In genomic region chr10:127080901-127081780, GRCm38 (mm10) we compare ENCODE assay signal across 7 mouse cellular contexts. TPM values are rescaled to one million over a fixed set of nuclear protein-coding genes. Genes with fewer than 3 reads are reported as not detected.
DNase-seq lines count a peak whose midpoint lies in the region; ATAC-seq lines count a peak whose summit lies in the region.

No protein-coding gene starts in this region.

- no peak for DNase-seq in lung, postnatal 4 days
- peak; percentile 61 for DNase-seq in heart, postnatal 4 days
- DNase-seq in thymus, postnatal 14 days: no peak
- no peak for DNase-seq in ovary, postnatal 10 days (ENCODE audit: low spot score)

- 0 out of 2 replicates have a peak, but pooled peaks have one; percentile 6 for ATAC-seq in lung, embryonic 16.5 days (ENCODE audit: low read depth)
- no peak for ATAC-seq in embryonic facial prominence, embryonic 13.5 days (ENCODE audit: insufficient number of reproducible peaks, insufficient read depth, low FRiP score, low TSS enrichment, low read depth)
- no peak for ATAC-seq in liver, embryonic 15.5 days (ENCODE audit: insufficient read depth)

- no peaks in the 10 kb centered on the region for H3K36me3 ChIP-seq in lung, embryonic 16.5 days (ENCODE audit: control insufficient read depth, insufficient read depth, low read length)
- no peaks in the 10 kb centered on the region for H3K36me3 ChIP-seq in embryonic facial prominence, embryonic 13.5 days
- no peaks in the 10 kb centered on the region; the same call in 1 of the 2 replicates for H3K36me3 ChIP-seq in liver, embryonic 15.5 days (replicated peaks)

- 5% methylated on average over 48 of the region's 48 CpGs for whole genome bisulfite sequencing in lung, embryonic 16.5 days
- WGBS in embryonic facial prominence, embryonic 13.5 days: 3% methylated on average over 48 of the region's 48 CpGs
- WGBS in liver, embryonic 15.5 days (ENCODE audit: insufficient replicate concordance): 31% methylated on average over 48 of the region's 48 CpGs

- H3K27ac ChIP-seq in lung, embryonic 16.5 days (ENCODE audit: low read length): no peak overlapping the region
- H3K27ac ChIP-seq in embryonic facial prominence, embryonic 13.5 days: no peak overlapping the region
- no peak overlapping the region for H3K27ac ChIP-seq in liver, embryonic 15.5 days (replicated peaks)

- peaks cover 19% of the 10 kb centered on the region for H3K4me1 ChIP-seq in lung, embryonic 16.5 days (replicated peaks; ENCODE audit: control insufficient read depth, insufficient read depth, low read length)
- peaks cover 38% of the 10 kb centered on the region for H3K4me1 ChIP-seq in embryonic facial prominence, embryonic 13.5 days
- H3K4me1 ChIP-seq in liver, embryonic 15.5 days (replicated peaks): peaks cover 65% of the 10 kb centered on the region

- peak overlapping the region; percentile 35 for H3K4me3 ChIP-seq in lung, embryonic 16.5 days (ENCODE audit: low read length)
- H3K4me3 ChIP-seq in embryonic facial prominence, embryonic 13.5 days: peak overlapping the region; percentile 63
- H3K4me3 ChIP-seq in liver, embryonic 15.5 days (replicated peaks): peak overlapping the region; percentile 15; the same call in 1 of the 2 replicates

- H3K9me3 ChIP-seq in lung, embryonic 16.5 days (ENCODE audit: control insufficient read depth, low read length): no peaks in the 10 kb centered on the region
- no peaks in the 10 kb centered on the region for H3K9me3 ChIP-seq in embryonic facial prominence, embryonic 13.5 days
- no peaks in the 10 kb centered on the region for H3K9me3 ChIP-seq in liver, embryonic 15.5 days (replicated peaks)

- H3K9ac ChIP-seq in lung, embryonic 16.5 days (ENCODE audit: low read length): 0 out of 2 replicates have a peak overlapping the region, but pooled peaks have one; percentile 32
- H3K9ac ChIP-seq in embryonic facial prominence, embryonic 13.5 days: peak overlapping the region; percentile 53
- H3K9ac ChIP-seq in liver, embryonic 15.5 days: no peak overlapping the region

- H3K4me2 ChIP-seq in lung, embryonic 16.5 days (ENCODE audit: low read depth, low read length): peak overlapping the region; percentile 55
- H3K4me2 ChIP-seq in embryonic facial prominence, embryonic 13.5 days: peak overlapping the region; percentile 99
- H3K4me2 ChIP-seq in liver, embryonic 15.5 days: peak overlapping the region; percentile 52

- H3K27me3 ChIP-seq in lung, embryonic 16.5 days (ENCODE audit: control insufficient read depth, insufficient read depth, low read depth, low read length): peaks cover 72% of the 10 kb centered on the region
- H3K27me3 ChIP-seq in embryonic facial prominence, embryonic 13.5 days: peaks cover 94% of the 10 kb centered on the region
- H3K27me3 ChIP-seq in liver, embryonic 15.5 days: peaks cover 59% of the 10 kb centered on the region

RNA-seq across cellular contexts. Expression of gene Agap2, which starts 6.1 kb away (rescaled TPM):
- polyA plus RNA-seq in lung, embryonic 16.5 days (2015; fragmentation: Nextera tagmentation; extraction: Ambion mirVana): 0.04 and 0.58 TPM in 2 replicates
- polyA plus RNA-seq in embryonic facial prominence, embryonic 13.5 days (2015; fragmentation: Nextera tagmentation; extraction: Ambion mirVana): 0.18 and 0.34 TPM in 2 replicates
- total RNA-seq in heart, postnatal 4 days (2021): 1 to 10 TPM; 2.1 to 2.8 TPM
- polyA plus RNA-seq in liver, embryonic 15.5 days (2015; fragmentation: Nextera tagmentation; extraction: Ambion mirVana): 0.35 and 0.67 TPM in 2 replicates

RNA-seq across cellular contexts. Expression of gene Tspan31, which starts 11.1 kb away (rescaled TPM):
- 165 and 169 TPM in 2 replicates for polyA plus RNA-seq in lung, embryonic 16.5 days (2015; fragmentation: Nextera tagmentation; extraction: Ambion mirVana)
- polyA plus RNA-seq in embryonic facial prominence, embryonic 13.5 days (2015; fragmentation: Nextera tagmentation; extraction: Ambion mirVana): 176 and 179 TPM in 2 replicates
- 10 to 100 TPM; 49.2 to 49.7 TPM for total RNA-seq in heart, postnatal 4 days (2021)
- polyA plus RNA-seq in liver, embryonic 15.5 days (2015; fragmentation: Nextera tagmentation; extraction: Ambion mirVana): 77.4 and 84.3 TPM in 2 replicates

RNA-seq across cellular contexts. Expression of gene Cdk4, which starts 17.8 kb away (rescaled TPM):
- 1,550 and 1,646 TPM in 2 replicates for polyA plus RNA-seq in lung, embryonic 16.5 days (2015; fragmentation: Nextera tagmentation; extraction: Ambion mirVana)
- 1,992 and 2,100 TPM in 2 replicates for polyA plus RNA-seq in embryonic facial prominence, embryonic 13.5 days (2015; fragmentation: Nextera tagmentation; extraction: Ambion mirVana)
- 100 to 1,000 TPM; 289 to 314 TPM for total RNA-seq in heart, postnatal 4 days (2021)
- 338 and 361 TPM in 2 replicates for polyA plus RNA-seq in liver, embryonic 15.5 days (2015; fragmentation: Nextera tagmentation; extraction: Ambion mirVana)

RNA-seq across cellular contexts. Expression of gene March9, which starts 21.2 kb away (rescaled TPM):
- polyA plus RNA-seq in lung, embryonic 16.5 days (2015; fragmentation: Nextera tagmentation; extraction: Ambion mirVana): 0.46 and 0.53 TPM in 2 replicates
- 1.5 and 1.6 TPM in 2 replicates for polyA plus RNA-seq in embryonic facial prominence, embryonic 13.5 days (2015; fragmentation: Nextera tagmentation; extraction: Ambion mirVana)
- 1 to 10 TPM; 1.7 to 1.8 TPM for total RNA-seq in heart, postnatal 4 days (2021)
- 0.03 TPM in 1 of 2 replicates, not detected in the other for polyA plus RNA-seq in liver, embryonic 15.5 days (2015; fragmentation: Nextera tagmentation; extraction: Ambion mirVana)

RNA-seq across cellular contexts. Expression of gene Cyp27b1, which starts 33.1 kb away (rescaled TPM):
- 0.11 and 0.38 TPM in 2 replicates for polyA plus RNA-seq in lung, embryonic 16.5 days (2015; fragmentation: Nextera tagmentation; extraction: Ambion mirVana)
- 0.08 and 0.11 TPM in 2 replicates for polyA plus RNA-seq in embryonic facial prominence, embryonic 13.5 days (2015; fragmentation: Nextera tagmentation; extraction: Ambion mirVana)
- under 1 TPM in 1 of 2 experiments, not detected in 1; 0.45 TPM for total RNA-seq in heart, postnatal 4 days (2021)
- not detected in 2 replicates for polyA plus RNA-seq in liver, embryonic 15.5 days (2015; fragmentation: Nextera tagmentation; extraction: Ambion mirVana)
